Mouse (Mus musculus) midbrain, embryonic 11.5 days (tissue): ENCODE data around the gene 1700067K01Rik. TPM values are rescaled to one million over a fixed set of nuclear protein-coding genes. Genes with fewer than 3 reads are reported as not detected.
A peak's percentile ranks its signal among the peaks of the same experiment; 100 is the strongest.
"Not testable (repeated sequence)": the region's sequence is repeated elsewhere in the genome, so short reads cannot be mapped to it uniquely, and the experiment has no call there.

ENCODE experiments used
- ATAC-seq: fragments of 200-750 bp; cut with Nextera tagmentation; 2 replicates; pipeline ENCODE4 v1.8.0; 2017; ENCODE audit warnings: moderate TSS enrichment, moderate library complexity; ENCODE audit not compliant: low FRiP score
- DNase-seq: peaks from one replicate; pipeline ENCODE4 v3.0.0; 2015; ENCODE audit warnings: low spot score; ENCODE audit errors: missing footprints
- H3K27ac ChIP-seq: fragments of 300-500 bp; sonication (generic); 2 replicates; pipeline ENCODE4 v1.5.1; 2014; ENCODE audit warnings: low read depth, low read length
- H3K27me3 ChIP-seq: fragments of 300-500 bp; sonication (generic); 2 replicates; pipeline ENCODE4 v1.6.1; 2014; ENCODE audit warnings: mild to moderate bottlenecking, low read length, moderate library complexity, mixed read lengths; ENCODE audit not compliant: control insufficient read depth, insufficient read depth
- H3K36me3 ChIP-seq: fragments of 300-500 bp; sonication (generic); 2 replicates; pipeline ENCODE4 v1.6.1; 2014; ENCODE audit warnings: mild to moderate bottlenecking, low read length, moderate library complexity, mixed read lengths; ENCODE audit not compliant: control insufficient read depth, insufficient read depth
- H3K4me1 ChIP-seq: fragments of 300-500 bp; sonication (generic); 2 replicates; pipeline ENCODE4 v1.6.1; 2014; ENCODE audit warnings: low read length; ENCODE audit not compliant: control insufficient read depth, insufficient read depth
- H3K4me2 ChIP-seq: fragments of 300-500 bp; sonication (generic); 2 replicates; pipeline ENCODE4 v1.6.1; 2014; ENCODE audit warnings: mild to moderate bottlenecking, moderate library complexity
- H3K4me3 ChIP-seq: fragments of 300-500 bp; sonication (generic); 2 replicates; pipeline ENCODE4 v1.5.1; 2014; ENCODE audit warnings: low read depth, low read length
- H3K9ac ChIP-seq: fragments of 300-500 bp; sonication (generic); 2 replicates; pipeline ENCODE4 v1.6.1; 2014; ENCODE audit warnings: low read length
- H3K9me3 ChIP-seq: fragments of 300-500 bp; sonication (generic); 2 replicates; pipeline ENCODE4 v1.6.1; 2016; ENCODE audit warnings: low read length; ENCODE audit not compliant: control insufficient read depth
- WGBS: fragments of 180-500 bp; shearing (Covaris S2); extraction: QIAGEN DNeasy Blood & Tissue Kit; methylation state at CpG from one replicate; pipeline ENCODE4 v1.1.7; 2014; 5-methylcytosine and 5-hydroxymethylcytosine counted together
- polyA plus RNA-seq: library from polyadenylated mRNA; unstranded; fragments of >200 nt; fragmentation: Nextera tagmentation; extraction: Ambion mirVana; gene quantifications from 2 replicates; pipeline ENCODE4 v1.2.1, GENCODE M21; 2014

Gene 1700067K01Rik
- polyA plus RNA-seq, 1 experiment from 2014 or later = 0.56 TPM

DNA sequence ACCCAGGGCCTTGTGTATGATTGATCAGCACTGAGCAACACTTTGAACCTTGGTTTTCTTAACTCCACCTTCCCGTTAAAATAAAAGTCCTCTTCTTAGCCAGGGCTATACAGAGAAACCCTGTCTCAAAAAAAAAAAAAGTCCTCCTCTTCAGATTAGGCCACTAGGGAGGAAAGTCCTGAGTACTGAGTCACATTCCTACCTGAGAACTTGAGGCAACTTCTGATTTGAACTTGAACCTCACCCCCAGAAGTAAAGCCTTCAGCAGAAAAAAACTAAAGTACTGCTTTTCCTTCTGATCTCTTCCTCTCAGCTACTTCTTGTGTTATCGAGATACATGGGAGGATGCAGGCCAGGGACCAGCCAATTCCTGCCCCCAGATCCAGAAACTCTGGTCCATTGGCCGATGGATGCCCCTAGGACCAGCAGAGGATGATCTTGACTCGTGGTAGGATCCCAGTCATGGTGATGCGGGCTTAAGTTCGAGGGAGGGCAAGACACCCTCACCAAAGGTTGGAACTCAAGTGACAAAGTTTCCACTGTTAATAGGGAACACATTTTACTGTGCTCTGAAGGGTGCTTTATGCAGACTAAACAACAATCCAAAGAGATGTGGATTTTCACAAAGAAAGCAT lies 2.4 kb downstream of the 1700067K01Rik start:
- Histone ChIP-seq H3K4me1 (peaks cover 19% of the 10 kb centered on the region), H3K4me3 (peak overlapping the region; percentile 51; the same call in 1 of the 2 replicates), H3K27me3 (peaks cover 28% of the 10 kb centered on the region), H3K36me3 (peaks cover 4% of the 10 kb centered on the region; the same call in 1 of the 2 replicates), H3K9me3 (no peaks in the 10 kb centered on the region), H3K9ac (no peak overlapping the region), H3K27ac (no peak overlapping the region), H3K4me2 (peak overlapping the region; percentile 72)
- 71% methylated on average over 6 of the region's 6 CpGs for WGBS
- ATAC-seq = no peak
- no peak for DNase-seq

DNA sequence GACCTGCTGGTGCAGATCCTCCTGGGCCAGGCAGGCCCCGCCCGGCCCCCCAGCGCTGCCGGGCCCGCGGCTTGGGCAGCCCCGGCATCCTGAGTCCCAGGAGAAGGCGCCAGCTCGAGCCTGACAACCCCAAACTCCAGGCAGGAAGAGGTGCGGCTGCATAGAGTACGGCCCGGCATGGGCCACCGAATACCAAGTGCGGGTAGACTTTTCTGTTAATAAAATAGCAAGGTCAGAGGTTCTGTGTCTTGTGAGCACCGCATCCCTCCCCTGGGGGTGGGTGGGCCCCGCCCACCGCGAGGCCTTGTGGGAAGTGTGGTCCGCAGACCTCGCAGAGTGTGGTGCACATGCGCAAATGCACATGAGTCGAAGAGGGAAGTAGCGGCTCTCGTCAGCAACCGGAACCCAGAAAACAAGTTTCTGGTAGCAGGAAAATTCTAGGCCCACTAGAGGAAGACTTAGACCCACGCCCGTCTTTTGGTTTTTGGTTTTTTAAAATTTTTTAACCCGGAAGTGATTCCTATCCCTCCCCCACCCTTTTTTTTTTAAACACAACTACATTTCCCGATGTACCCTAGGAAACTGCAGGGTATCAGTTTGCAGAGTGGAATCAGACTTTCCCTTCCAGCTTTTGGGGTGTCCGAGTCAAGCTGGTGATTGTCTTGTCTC lies 3.4 kb downstream of the 1700067K01Rik start:
- H3K27me3 ChIP-seq = peaks cover 25% of the 10 kb centered on the region
- H3K4me1 ChIP-seq = peaks cover 12% of the 10 kb centered on the region
- DNase-seq (peak; percentile 99), ATAC-seq (peak; percentile 90)
- H3K9ac ChIP-seq = peak overlapping the region; percentile 67
- 0 out of 2 replicates have a peak overlapping the region, but pooled peaks have one; percentile 15 for H3K27ac ChIP-seq
- H3K36me3 ChIP-seq = peaks cover 2% of the 10 kb centered on the region; the same call in 1 of the 2 replicates
- H3K4me3 ChIP-seq = peak overlapping the region; percentile 51
- H3K4me2 ChIP-seq = peak overlapping the region; percentile 72
- WGBS = under 1% methylated on average over 30 of the region's 30 CpGs
- H3K9me3 ChIP-seq = no peaks in the 10 kb centered on the region

DNA sequence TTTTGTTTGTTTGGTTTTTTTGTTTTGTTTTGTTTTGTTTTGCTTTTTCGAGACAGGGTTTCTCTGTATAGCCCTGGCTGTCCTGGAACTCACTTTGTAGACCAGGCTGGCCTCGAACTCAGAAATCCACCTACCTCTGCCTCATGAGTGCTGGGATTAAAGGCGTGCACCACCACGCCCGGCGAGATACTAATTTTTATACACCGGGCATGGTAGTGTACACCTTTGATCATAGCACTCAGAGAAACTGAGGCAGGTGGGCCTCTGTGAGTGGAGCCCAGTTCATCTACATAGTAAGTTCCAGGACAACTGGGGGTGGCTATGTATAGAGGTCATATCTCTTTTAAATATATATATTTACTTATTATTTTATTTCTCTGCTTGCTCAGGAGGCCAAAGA lies 4.2 kb downstream of the 1700067K01Rik start:
- H3K9ac ChIP-seq, H3K9me3 ChIP-seq, H3K4me2 ChIP-seq, DNase-seq, H3K36me3 ChIP-seq, H3K4me3 ChIP-seq, H3K27ac ChIP-seq, ATAC-seq: not testable (repeated sequence)
- 92% methylated on average over 7 of the region's 7 CpGs for WGBS
- Histone ChIP-seq H3K4me1 (peaks cover 12% of the 10 kb centered on the region), H3K27me3 (peaks cover 24% of the 10 kb centered on the region)

DNA sequence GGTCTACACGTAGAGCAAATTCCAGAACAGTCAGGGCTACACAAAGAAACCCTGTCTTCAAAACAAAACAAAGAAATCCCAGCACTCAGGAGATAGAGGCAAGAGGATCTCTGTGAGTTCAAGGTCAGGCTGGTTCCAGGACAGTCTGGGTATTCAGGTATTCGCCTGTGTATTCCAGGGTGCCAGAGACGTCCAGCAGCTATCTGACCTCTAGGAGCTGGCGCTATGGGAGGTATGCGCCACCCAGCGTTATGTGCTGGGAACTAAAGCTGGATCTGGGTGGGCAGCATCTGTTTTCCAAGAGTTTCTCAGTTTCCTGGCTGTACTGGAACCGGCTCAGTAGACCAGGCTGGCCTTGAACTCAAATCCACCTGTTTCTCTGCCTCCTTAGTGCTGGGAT lies 7.1 kb downstream of the 1700067K01Rik start:
- H3K4me1 ChIP-seq = peaks cover 28% of the 10 kb centered on the region
- H3K27ac ChIP-seq = no peak overlapping the region
- no peaks in the 10 kb centered on the region for H3K36me3 ChIP-seq
- H3K4me3 ChIP-seq = no peak overlapping the region
- no peak overlapping the region for H3K9ac ChIP-seq
- peaks cover 35% of the 10 kb centered on the region for H3K27me3 ChIP-seq
- DNase-seq (no peak), ATAC-seq (no peak)
- H3K4me2 ChIP-seq = no peak overlapping the region
- WGBS = 34% methylated on average over 7 of the region's 7 CpGs
- no peaks in the 10 kb centered on the region for H3K9me3 ChIP-seq

DNA sequence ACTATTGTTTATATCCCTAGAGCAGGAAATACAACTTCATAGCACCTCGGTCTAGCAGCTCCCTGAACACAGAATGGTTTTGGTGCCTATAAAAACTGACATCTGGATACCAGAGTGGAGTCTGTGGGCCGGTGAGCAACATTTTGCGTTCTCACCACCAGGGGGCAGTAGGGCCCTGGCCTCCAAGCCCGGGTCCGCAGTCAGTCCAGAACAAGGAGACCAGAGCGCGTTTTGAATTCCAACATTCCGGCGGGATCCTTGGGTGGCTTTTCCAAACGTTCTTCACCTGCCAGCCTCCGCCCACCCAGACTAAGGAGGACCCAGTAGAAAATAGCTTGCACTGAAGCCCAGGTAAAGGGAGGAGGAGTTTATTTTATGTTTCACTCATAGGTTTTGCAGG lies 8.6 kb downstream of the 1700067K01Rik start:
- ATAC-seq = peak; percentile 33; the same call in 1 of the 2 replicates
- no peaks in the 10 kb centered on the region for H3K9me3 ChIP-seq
- no peak overlapping the region for H3K9ac ChIP-seq
- peaks cover 38% of the 10 kb centered on the region for H3K27me3 ChIP-seq
- H3K4me3 ChIP-seq = no peak overlapping the region
- H3K4me2 ChIP-seq = no peak overlapping the region
- peak; percentile 99 for DNase-seq
- no peaks in the 10 kb centered on the region for H3K36me3 ChIP-seq
- WGBS = 2% methylated on average over 11 of the region's 11 CpGs
- H3K4me1 ChIP-seq = peaks cover 22% of the 10 kb centered on the region
- H3K27ac ChIP-seq = no peak overlapping the region

DNA sequence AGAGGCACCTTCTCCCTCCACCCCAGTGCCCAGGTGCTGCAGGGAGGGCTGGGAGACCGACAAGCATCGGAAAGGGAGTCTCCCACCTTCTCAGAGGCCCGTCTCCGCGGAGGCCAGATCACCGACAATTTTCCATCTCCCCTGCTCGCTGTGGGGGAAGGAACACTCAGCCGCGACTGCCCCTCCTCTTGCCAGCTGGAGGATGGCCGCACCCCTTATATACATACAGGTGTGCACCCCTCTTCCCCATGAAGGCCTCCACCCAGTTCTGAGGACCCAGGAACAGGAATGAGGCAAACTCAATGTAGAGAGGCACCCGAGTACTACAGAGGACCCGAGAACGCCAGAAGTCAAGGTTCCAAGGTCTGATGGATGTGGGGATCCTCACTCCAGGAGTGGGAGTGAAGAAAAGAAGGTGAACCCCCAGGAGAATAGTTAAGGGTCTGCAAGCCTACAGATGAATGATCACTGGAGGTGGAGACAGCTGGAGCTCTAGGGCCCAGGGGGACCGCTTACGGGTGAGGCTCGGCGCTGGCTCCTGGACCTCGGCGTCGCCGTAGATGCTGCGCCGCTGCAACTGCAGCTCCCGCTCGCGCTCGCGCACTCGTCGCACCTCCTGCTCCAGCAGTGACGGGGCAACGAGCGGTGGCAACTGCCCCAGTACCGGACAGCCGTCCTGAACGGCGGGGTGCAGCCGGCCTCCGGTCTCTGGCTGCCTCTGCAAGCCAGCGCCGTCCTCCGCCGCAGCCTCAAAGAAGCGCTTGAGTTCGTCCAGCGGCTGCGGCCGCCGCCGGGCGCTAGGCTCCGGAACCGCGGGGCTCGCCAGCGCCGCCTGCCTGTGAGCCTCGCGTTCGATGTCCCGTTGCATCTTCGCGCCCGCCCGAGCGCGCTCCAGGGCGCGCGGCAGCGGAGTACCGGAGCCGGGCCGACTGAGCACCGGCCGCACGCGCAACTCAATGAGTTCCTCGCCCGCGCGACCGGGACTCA lies 9.6 kb downstream of the 1700067K01Rik start:
- DNase-seq = peak; percentile 98
- ATAC-seq = peak; percentile 64
- WGBS = 1% methylated on average over 83 of the region's 83 CpGs
- peak overlapping the region; percentile 47 for H3K4me3 ChIP-seq
- H3K9ac ChIP-seq = peak overlapping the region; percentile 54
- peaks cover 19% of the 10 kb centered on the region for H3K4me1 ChIP-seq
- H3K4me2 ChIP-seq = peak overlapping the region; percentile 88
- H3K27ac ChIP-seq = no peak overlapping the region
- peaks cover 38% of the 10 kb centered on the region for H3K27me3 ChIP-seq
- no peaks in the 10 kb centered on the region for H3K9me3 ChIP-seq
- no peaks in the 10 kb centered on the region for H3K36me3 ChIP-seq

DNA sequence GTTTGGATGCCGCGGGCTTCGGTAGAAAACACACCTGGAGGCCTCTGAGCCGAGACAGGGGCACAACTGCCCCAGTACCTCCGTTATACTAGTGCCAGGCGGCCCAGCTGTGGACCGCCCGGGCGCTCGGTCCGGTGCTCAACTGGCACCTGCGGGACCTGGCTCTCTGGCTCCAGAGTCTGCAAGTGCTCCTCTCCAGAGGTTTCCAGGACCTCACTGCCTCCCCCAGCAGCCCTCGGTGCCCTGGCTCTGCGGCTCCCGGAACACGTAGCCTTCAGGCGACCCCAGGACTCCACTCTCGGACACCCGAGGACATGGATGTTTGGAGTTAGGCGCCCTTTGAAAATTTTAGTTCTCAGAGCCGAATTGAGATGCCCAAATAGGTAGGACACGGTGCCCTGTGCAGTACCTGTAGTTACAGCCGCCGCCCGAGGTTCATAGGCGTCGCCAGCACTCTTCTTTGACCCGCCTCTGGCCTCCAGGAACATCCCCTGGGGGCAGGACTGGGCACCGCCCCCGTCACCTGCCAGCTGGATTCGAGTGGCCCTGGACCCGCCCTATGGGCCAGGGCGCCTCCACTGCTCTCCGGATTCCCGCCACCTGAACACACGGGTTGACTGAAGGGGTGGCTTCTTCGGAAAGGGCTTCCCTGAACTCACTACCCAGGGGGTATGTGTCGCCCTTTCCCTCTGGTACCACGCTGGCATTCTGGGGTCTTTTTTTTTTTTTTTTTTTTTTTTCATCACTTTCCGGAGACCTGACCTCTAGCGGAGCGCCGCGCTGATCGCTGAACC lies 10.6 kb downstream of the 1700067K01Rik start, which contains the start of gene 2210011C24Rik:
Gene 2210011C24Rik, minus strand, starts transcription at position 467 of the 794 bp plus-strand sequence.
- peaks cover 38% of the 10 kb centered on the region for H3K27me3 ChIP-seq
- ATAC-seq = peak; percentile 31; the same call in 1 of the 2 replicates
- peak; percentile 93 for DNase-seq
- H3K9me3 ChIP-seq = no peaks in the 10 kb centered on the region
- no peak within 1 kb of the TSS for H3K27ac ChIP-seq
- H3K36me3 ChIP-seq = no peaks in the 10 kb centered on the region
- peak within 1 kb of the TSS; percentile 88 for H3K4me2 ChIP-seq
- H3K9ac ChIP-seq = peak within 1 kb of the TSS; percentile 54
- peak within 1 kb of the TSS; percentile 47 for H3K4me3 ChIP-seq
- 1% methylated on average over 45 of the region's 45 CpGs for WGBS
- peaks cover 19% of the 10 kb centered on the region for H3K4me1 ChIP-seq

DNA sequence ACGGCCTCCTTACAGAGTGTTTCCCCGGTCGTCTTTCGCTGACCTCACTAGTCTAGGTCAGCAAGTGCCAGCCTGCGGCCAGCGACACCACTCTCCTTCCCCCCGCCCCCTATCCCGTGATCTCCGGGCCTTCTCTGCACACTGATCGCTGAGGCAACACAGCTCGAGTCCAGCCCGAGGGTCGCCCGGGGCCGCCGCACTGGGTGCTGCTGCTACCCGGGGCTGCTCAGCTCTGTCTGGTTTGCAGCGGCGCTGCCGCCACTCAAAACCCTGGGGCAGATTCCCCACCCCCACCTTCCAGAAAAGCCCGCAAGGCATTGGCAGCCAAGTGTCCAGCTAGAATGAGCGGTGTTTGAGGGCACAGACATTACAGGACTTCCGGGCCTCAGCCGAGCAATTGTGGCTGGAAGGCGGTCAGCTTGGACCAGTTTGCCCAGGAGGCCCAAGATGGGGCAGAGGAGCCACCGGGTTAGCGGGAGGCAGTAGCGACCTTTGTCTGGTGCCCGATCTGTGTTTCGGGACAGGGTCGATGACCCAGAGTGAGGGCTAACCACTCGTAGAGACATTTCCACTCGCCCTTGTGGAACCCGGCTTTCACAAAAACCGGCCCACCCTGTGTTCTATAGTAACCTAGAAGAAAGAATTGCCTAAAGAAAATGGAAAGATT lies 11.3 kb downstream of the 1700067K01Rik start:
- Histone ChIP-seq H3K36me3 (no peaks in the 10 kb centered on the region), H3K4me1 (peaks cover 19% of the 10 kb centered on the region), H3K4me2 (peak overlapping the region; percentile 88), H3K9ac (peak overlapping the region; percentile 35; the same call in 1 of the 2 replicates), H3K9me3 (no peaks in the 10 kb centered on the region), H3K4me3 (peak overlapping the region; percentile 47), H3K27me3 (peaks cover 38% of the 10 kb centered on the region), H3K27ac (no peak overlapping the region)
- DNase-seq = peak; percentile 93
- WGBS = 2% methylated on average over 35 of the region's 35 CpGs
- peak; percentile 54 for ATAC-seq
